8 mouse cellular contexts compared by ENCODE assay signal in genomic region chr4:145744935-145745644, GRCm38 (mm10).
A peak's percentile ranks its signal among the peaks of the same experiment; 100 is the strongest.
DNase-seq lines count a peak whose midpoint lies in the region; ATAC-seq lines count a peak whose summit lies in the region.
"Not testable (repeated sequence)": the region's sequence is repeated elsewhere in the genome, so short reads cannot be mapped to it uniquely, and the experiment has no call there.

No protein-coding gene starts in this region.

- not testable (repeated sequence) for H3K27ac ChIP-seq in embryonic facial prominence, embryonic 14.5 days (replicated peaks; ENCODE audit: low read depth, low read length); heart, embryonic 11.5 days (ENCODE audit: low read depth, low read length); intestine, embryonic 14.5 days (ENCODE audit: low read depth); limb, embryonic 15.5 days

- not testable (repeated sequence) for H3K4me1 ChIP-seq in embryonic facial prominence, embryonic 14.5 days (ENCODE audit: control insufficient read depth, insufficient read depth, low read length); heart, embryonic 11.5 days (ENCODE audit: control insufficient read depth, insufficient read depth, low read length); intestine, embryonic 14.5 days (replicated peaks; ENCODE audit: control insufficient read depth, insufficient read depth, low read length); limb, embryonic 15.5 days

- DNase-seq in ZHBTc4 (ENCODE audit: low read depth, low spot score), result peak; percentile 93
- peak; percentile 0 for DNase-seq in embryonic facial prominence, embryonic 14.5 days (ENCODE audit: low spot score)
- DNase-seq in intestine, embryonic 14.5 days (ENCODE audit: low spot score), result peak; percentile 57
- peak; percentile 3 for DNase-seq in retina, postnatal 1 day
- peak; percentile 15 to 57 for DNase-seq in urinary bladder, postnatal 4 days (ENCODE audit: low spot score in 2 of 2)

- not testable (repeated sequence) for H3K36me3 ChIP-seq in embryonic facial prominence, embryonic 14.5 days (ENCODE audit: control insufficient read depth, insufficient read depth, low read length); heart, embryonic 11.5 days (ENCODE audit: control insufficient read depth, insufficient read depth, low read length); intestine, embryonic 14.5 days (ENCODE audit: control insufficient read depth, insufficient read depth, low read length); limb, embryonic 15.5 days

- H3K27me3 ChIP-seq in embryonic facial prominence, embryonic 14.5 days (replicated peaks; ENCODE audit: control insufficient read depth, insufficient read depth, low read length); heart, embryonic 11.5 days (ENCODE audit: control insufficient read depth, insufficient read depth, low read length); intestine, embryonic 14.5 days (replicated peaks; ENCODE audit: control insufficient read depth, insufficient read depth, low read length); limb, embryonic 15.5 days: not testable (repeated sequence)

- not testable (repeated sequence) for H3K9me3 ChIP-seq in embryonic facial prominence, embryonic 14.5 days (ENCODE audit: control insufficient read depth, low read length); heart, embryonic 11.5 days (replicated peaks; ENCODE audit: control insufficient read depth, low read length); intestine, embryonic 14.5 days (ENCODE audit: control insufficient read depth, low read length); limb, embryonic 15.5 days

- ATAC-seq in embryonic facial prominence, embryonic 14.5 days (ENCODE audit: low read depth), result peak; percentile 79
- peak; percentile 94 for ATAC-seq in heart, embryonic 11.5 days (replicated peaks; ENCODE audit: insufficient number of reproducible peaks, low FRiP score, low TSS enrichment)
- ATAC-seq in intestine, embryonic 14.5 days (replicated peaks; ENCODE audit: low FRiP score, low TSS enrichment, low read depth), result peak; percentile 99
- ATAC-seq in limb, embryonic 15.5 days (ENCODE audit: insufficient number of reproducible peaks, low FRiP score, low TSS enrichment, low read depth), result 0 out of 2 replicates have a peak, but pooled peaks have one; percentile 61
- peak; percentile 88 for ATAC-seq in megakaryocyte progenitor cell, adult 5-6 weeks (replicated peaks; ENCODE audit: poor library complexity)

- H3K9ac ChIP-seq in embryonic facial prominence, embryonic 14.5 days (ENCODE audit: low read depth, low read length); heart, embryonic 11.5 days (ENCODE audit: low read depth, low read length); intestine, embryonic 14.5 days (ENCODE audit: low read length); limb, embryonic 15.5 days: not testable (repeated sequence)

- 2% methylated on average over 19 of the region's 83 CpGs for WGBS in embryonic facial prominence, embryonic 14.5 days
- WGBS in heart, embryonic 11.5 days (ENCODE audit: insufficient replicate concordance), result 1% methylated on average over 38 of the region's 83 CpGs
- 2% methylated on average over 42 of the region's 83 CpGs for WGBS in intestine, embryonic 14.5 days
- WGBS in limb, embryonic 15.5 days, result 3% methylated on average over 54 of the region's 83 CpGs

- H3K4me3 ChIP-seq in embryonic facial prominence, embryonic 14.5 days (ENCODE audit: low read depth, low read length), result peak overlapping the region; percentile 30
- peak overlapping the region; percentile 41 for H3K4me3 ChIP-seq in heart, embryonic 11.5 days (ENCODE audit: low read depth, low read length)
- peak overlapping the region; percentile 25 for H3K4me3 ChIP-seq in intestine, embryonic 14.5 days (ENCODE audit: low read depth, low read length)
- H3K4me3 ChIP-seq in limb, embryonic 15.5 days, result peak overlapping the region; percentile 34

- peak overlapping the region; percentile 48 for H3K4me2 ChIP-seq in embryonic facial prominence, embryonic 14.5 days (ENCODE audit: low read depth, low read length)
- H3K4me2 ChIP-seq in heart, embryonic 11.5 days, result peak overlapping the region; percentile 64
- peak overlapping the region; percentile 46 for H3K4me2 ChIP-seq in intestine, embryonic 14.5 days (ENCODE audit: low read length)
- peak overlapping the region; percentile 43 for H3K4me2 ChIP-seq in limb, embryonic 15.5 days

Comparison
In these comparisons a context has a peak if more than half of its experiments do, and no peak if none do; other contexts are left out.
1. DNase-seq: peak in every context shown above with its lines; median percentile 93 in ZHBTc4; 57 in intestine, embryonic 14.5 days; 36 in urinary bladder, postnatal 4 days; 3 in retina, postnatal 1 day; 0 in embryonic facial prominence, embryonic 14.5 days.